15 mouse cellular contexts compared by ENCODE assay signal in genomic region chr9:102860802-102861469, GRCm38 (mm10). TPM values are rescaled to one million over a fixed set of nuclear protein-coding genes. Genes with fewer than 3 reads are reported as not detected.
A peak's percentile ranks its signal among the peaks of the same experiment; 100 is the strongest.
DNase-seq lines count a peak whose midpoint lies in the region; ATAC-seq and TF ChIP-seq lines count a peak whose summit lies in the region.
"Had no signal": no experiment of that assay in that cellular context is flagged by ENCODE, and none has a peak within 500 bp of the region (broad histone marks: within the 10 kb centered on the region; RNA-seq: fewer than 3 reads in every experiment).

No protein-coding gene starts in this region.

- TF ChIP-seq CTCF in lung, embryonic 14.5 days (IDR thresholded peaks at IDR 0.05; ENCODE audit: low read depth) = no peak
- no peak for TF ChIP-seq CTCF in testis, adult 2 months (IDR thresholded peaks at IDR 0.05; ENCODE audit: control insufficient read depth, insufficient read depth, insufficient replicate concordance, low read depth, low read length)

- peak overlapping the region; percentile 56 for H3K27ac ChIP-seq in heart, embryonic 10.5 days
- H3K27ac ChIP-seq in lung, embryonic 14.5 days (ENCODE audit: low read depth) = no peak overlapping the region
- H3K27ac ChIP-seq in testis, adult 2 months (ENCODE audit: control insufficient read depth, insufficient read depth, low read depth, low read length) = peak overlapping the region; percentile 76
- H3K27ac ChIP-seq: embryonic facial prominence, embryonic 10.5 days; midbrain, embryonic 10.5 days had no signal

- DNase-seq in heart, embryonic 10.5 days (ENCODE audit: low spot score) = no peak
- no peak for DNase-seq in heart, adult 8-10 months (ENCODE audit: low spot score)
- peak; percentile 47 for DNase-seq in lung, embryonic 14.5 days
- no peak for DNase-seq in lung, postnatal 4 days
- peak; percentile 20 for DNase-seq in heart, postnatal 4 days
- DNase-seq in ovary, postnatal 36 days (ENCODE audit: low spot score) = no peak
- DNase-seq: cerebellum, postnatal 25 days; layer of hippocampus, postnatal 36 days; lung, adult 18-20 months; right cerebral cortex, postnatal 14 days; thymus, postnatal 25 days had no signal

- no peaks in the 10 kb centered on the region for H3K27me3 ChIP-seq in heart, embryonic 10.5 days (ENCODE audit: insufficient read depth, poor library complexity, severe bottlenecking)
- no peaks in the 10 kb centered on the region for H3K27me3 ChIP-seq in lung, embryonic 14.5 days (ENCODE audit: insufficient read depth, low read length)
- H3K27me3 ChIP-seq in testis, adult 2 months (ENCODE audit: control insufficient read depth, insufficient read depth, low read length) = no peaks in the 10 kb centered on the region

- peaks cover 54% of the 10 kb centered on the region for H3K4me1 ChIP-seq in heart, embryonic 10.5 days
- peaks cover 34% of the 10 kb centered on the region for H3K4me1 ChIP-seq in lung, embryonic 14.5 days (ENCODE audit: insufficient read depth)
- H3K4me1 ChIP-seq in testis, adult 2 months (ENCODE audit: control insufficient read depth, insufficient read depth, low read length) = no peaks in the 10 kb centered on the region

- 0 out of 2 replicates have a peak, but pooled peaks cover 3% of the 10 kb centered on the region for H3K9me3 ChIP-seq in heart, embryonic 10.5 days
- peaks cover 3% of the 10 kb centered on the region; the same call in 1 of the 2 replicates for H3K9me3 ChIP-seq in lung, embryonic 14.5 days (ENCODE audit: low read depth, low read length)

- peaks cover 43% of the 10 kb centered on the region for H3K36me3 ChIP-seq in heart, embryonic 10.5 days
- H3K36me3 ChIP-seq in lung, embryonic 14.5 days (ENCODE audit: insufficient read depth) = peaks cover 5% of the 10 kb centered on the region; the same call in 1 of the 2 replicates
- no peaks in the 10 kb centered on the region for H3K36me3 ChIP-seq in testis, adult 2 months (ENCODE audit: control insufficient read depth, insufficient read depth, low read length)

- no peak for TF ChIP-seq POLR2A in testis, adult 2 months (IDR thresholded peaks at IDR 0.05; ENCODE audit: control insufficient read depth, low read depth, low read length)

- no peak overlapping the region for H3K4me2 ChIP-seq in lung, embryonic 14.5 days

- no peak overlapping the region for H3K4me3 ChIP-seq in heart, embryonic 10.5 days
- H3K4me3 ChIP-seq in lung, embryonic 14.5 days (ENCODE audit: low read depth, low read length) = no peak overlapping the region
- H3K4me3 ChIP-seq in testis, adult 2 months (ENCODE audit: control insufficient read depth, low read depth, low read length) = no peak overlapping the region
- H3K4me3 ChIP-seq: embryonic facial prominence, embryonic 10.5 days; midbrain, embryonic 10.5 days had no signal

- whole genome bisulfite sequencing in heart, embryonic 10.5 days = 42% methylated on average over 7 of the region's 7 CpGs
- WGBS in lung, embryonic 14.5 days = 57% methylated on average over 7 of the region's 7 CpGs

- no peak for ATAC-seq in lung, embryonic 14.5 days (ENCODE audit: insufficient read depth)
- ATAC-seq: activated CD4-positive, CD25-positive, alpha-beta regulatory T cell, adult 4 months had no signal

- H3K9ac ChIP-seq in lung, embryonic 14.5 days = no peak overlapping the region

RNA-seq across cellular contexts. Expression of gene Ryk, which starts 26.2 kb away (rescaled TPM):
- polyA plus RNA-seq in heart, embryonic 10.5 days (2016; fragmentation: Nextera tagmentation; extraction: Ambion mirVana) = 11.6 and 15.7 TPM in 2 replicates
- total RNA-seq in heart, adult 8-10 months (2022) = 10 to 100 TPM; 35.0 to 41.6 (median 36.9) TPM
- polyA plus RNA-seq in lung, embryonic 14.5 days (2014; fragmentation: Nextera tagmentation; extraction: Ambion mirVana) = 33.4 and 35.1 TPM in 2 replicates
- 10 to 100 TPM; 55.2 to 57.8 TPM for total RNA-seq in heart, postnatal 4 days (2021)
- polyA plus RNA-seq in testis, adult 2 months (2012; rRNA removed) = 8.2 TPM in 2 replicates

Comparison
In these comparisons a context has a peak if more than half of its experiments do, and no peak if none do; other contexts are left out.
1. DNase-seq: peak in lung, embryonic 14.5 days (single experiment) and heart, postnatal 4 days (single experiment); none in heart, embryonic 10.5 days (single experiment), heart, adult 8-10 months (single experiment), lung, postnatal 4 days (0 of 2) and ovary, postnatal 36 days (single experiment).